Mouse (Mus musculus): Measurements from ENCODE around the gene Sec63.

GRCm38 (mm10) chr10:42861446-42861845 is 100.2 kb downstream of the Sec63 start:
- TF ChIP-seq POLR2A (IDR thresholded peaks at IDR 0.05; ENCODE audit: insufficient read length, low read depth) = no peak
- TF ChIP-seq E2F4 (IDR thresholded peaks at IDR 0.05; ENCODE audit: insufficient read depth) = no peak
- TF ChIP-seq POLR2AphosphoS2 (IDR thresholded peaks at IDR 0.05; ENCODE audit: insufficient read length, low read depth) = no peak
- TF ChIP-seq MYOG (IDR thresholded peaks at IDR 0.05; ENCODE audit: control insufficient read depth in 1 of 3, insufficient read depth in 1 of 3, insufficient read length in 2 of 3, low read depth in 2 of 3) = no peak
- no peak for TF ChIP-seq CEBPB (IDR thresholded peaks at IDR 0.05; ENCODE audit: insufficient read depth, poor library complexity, severe bottlenecking)

Data from myocyte (in vitro differentiated cells).